Mouse (Mus musculus): ENCODE data around the gene Gpr180.

DNA sequence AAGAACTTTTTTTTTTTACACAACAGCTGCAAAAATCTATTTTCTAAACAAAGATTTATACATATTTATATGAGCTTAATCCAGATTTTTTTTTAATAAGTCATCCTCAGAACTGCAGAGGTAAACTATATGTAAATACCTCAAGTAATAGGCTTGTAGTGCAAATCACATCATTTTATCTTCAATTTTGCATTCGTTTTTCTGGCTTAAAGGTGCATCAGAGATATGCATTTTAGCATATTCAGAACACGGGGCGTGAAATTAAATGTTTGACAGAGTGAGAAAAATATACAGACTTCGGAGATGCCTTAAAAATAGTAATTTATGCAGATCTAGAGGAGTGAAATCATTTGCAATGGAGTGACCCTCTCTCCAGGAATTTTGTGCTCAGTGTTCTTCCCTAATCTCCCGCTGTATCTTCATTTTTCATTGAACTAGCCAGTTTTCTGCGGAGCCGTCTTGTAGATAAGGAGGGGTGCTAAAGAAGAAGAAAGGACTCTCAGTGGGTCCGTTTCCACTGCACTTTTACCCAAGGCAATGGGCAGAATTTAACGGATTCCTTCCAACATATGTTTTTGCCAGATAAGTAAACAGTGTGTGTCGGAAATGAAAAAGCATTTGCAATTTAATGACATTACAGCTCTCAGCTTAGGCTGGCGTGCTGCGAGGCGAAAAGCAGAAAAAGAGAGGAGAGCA, 57.4 kb downstream of the Gpr180 start:
- TF ChIP-seq POLR2A (IDR thresholded peaks at IDR 0.05; ENCODE audit: low read depth, low read length) (no peak), CTCF (conservative IDR thresholded peaks at IDR 0.05; ENCODE audit: insufficient read depth, insufficient read length, low read depth, low read length) (no peak)

Measured in kidney, adult 2 months (tissue).